Mouse (Mus musculus): ENCODE data around the gene Wtap. TPM values are rescaled to one million over a fixed set of nuclear protein-coding genes. Genes with fewer than 3 reads are reported as not detected.
"Not testable (repeated sequence)": the region's sequence is repeated elsewhere in the genome, so short reads cannot be mapped to it uniquely, and the experiment has no call there.

The Wtap gene
- total RNA-seq (2021): 10 to 100 TPM; 51.6 to 56.7 TPM

DNA sequence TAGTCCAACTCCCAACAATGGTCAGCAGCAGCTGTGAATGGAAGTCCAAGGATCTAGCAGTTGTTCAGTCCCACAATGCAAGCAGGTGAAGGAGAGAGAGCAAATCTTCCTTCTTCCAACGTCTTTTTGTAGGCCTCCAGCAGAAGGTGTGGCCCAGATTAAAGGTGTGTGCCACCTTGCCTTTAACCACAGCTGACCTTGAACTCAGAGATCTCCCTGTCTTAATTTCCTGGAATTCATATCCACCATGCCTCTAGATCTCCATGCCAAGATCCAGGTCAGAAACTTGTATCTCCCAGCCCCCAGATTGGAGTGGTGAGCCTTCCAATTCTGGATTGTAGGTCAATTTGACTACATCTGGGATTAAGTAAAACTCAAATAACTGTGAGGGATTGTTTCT, at the start of gene Wtap:
Gene Wtap (minus strand): TSS at position 101 of the 400 bp plus-strand sequence.
- no peak for DNase-seq (ENCODE audit: extremely low spot score in 1 of 2, low spot score in 1 of 2)

DNA sequence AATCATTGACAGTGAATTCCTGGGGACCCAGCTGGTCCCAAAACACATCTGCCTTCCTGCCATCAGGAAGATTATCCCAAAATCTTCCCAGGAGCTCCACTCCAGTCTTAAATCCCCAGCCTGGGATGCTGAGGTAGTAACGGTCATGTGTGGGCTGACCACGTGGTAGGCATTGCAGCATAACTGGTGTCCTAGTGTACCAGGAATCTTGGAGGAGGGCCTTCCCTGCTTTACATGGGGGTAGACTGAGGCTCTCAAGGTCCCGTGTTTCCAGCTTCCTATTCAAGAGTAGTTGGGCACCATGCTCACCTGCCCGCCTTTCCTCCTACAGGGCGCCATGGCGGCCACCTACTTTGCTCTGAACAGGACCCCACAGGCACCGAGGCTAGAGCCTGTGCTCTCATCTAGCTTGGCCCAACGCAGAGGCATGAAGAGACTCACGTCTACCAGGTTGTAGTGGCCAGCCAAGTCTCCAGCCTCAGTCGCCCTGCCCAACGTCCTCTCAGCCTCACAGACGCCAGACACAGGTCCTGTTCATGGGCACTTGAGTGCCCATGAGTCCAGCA, 42.7 kb upstream of the Wtap start:
- not testable (repeated sequence) for DNase-seq (ENCODE audit: extremely low spot score in 1 of 2, low spot score in 1 of 2)

GRCm38 (mm10) chr17:13013316-13013715, 19.3 kb upstream of the Wtap start:
- no peak for DNase-seq (ENCODE audit: extremely low spot score in 1 of 2, low spot score in 1 of 2)

DNA sequence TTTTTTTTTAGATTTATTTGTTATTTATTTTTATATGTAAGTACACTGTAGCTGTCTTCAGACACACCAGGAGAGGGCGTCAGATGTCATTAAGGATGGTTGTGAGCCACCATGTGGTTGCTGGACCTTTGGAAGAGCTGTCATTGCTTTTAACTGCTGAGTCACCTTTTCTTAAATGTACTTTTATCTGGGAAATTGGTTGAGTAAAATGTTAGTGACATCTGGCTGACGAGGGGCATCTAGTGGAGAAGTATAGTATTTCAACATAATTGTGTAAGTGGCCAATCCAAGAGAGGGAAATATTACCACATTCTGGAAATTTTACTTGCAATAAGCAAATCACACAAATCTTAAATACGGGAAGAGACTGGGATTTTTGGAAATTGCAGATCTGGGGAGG, 15.9 kb upstream of the Wtap start:
- DNase-seq (ENCODE audit: extremely low spot score in 1 of 2, low spot score in 1 of 2): no peak

DNA sequence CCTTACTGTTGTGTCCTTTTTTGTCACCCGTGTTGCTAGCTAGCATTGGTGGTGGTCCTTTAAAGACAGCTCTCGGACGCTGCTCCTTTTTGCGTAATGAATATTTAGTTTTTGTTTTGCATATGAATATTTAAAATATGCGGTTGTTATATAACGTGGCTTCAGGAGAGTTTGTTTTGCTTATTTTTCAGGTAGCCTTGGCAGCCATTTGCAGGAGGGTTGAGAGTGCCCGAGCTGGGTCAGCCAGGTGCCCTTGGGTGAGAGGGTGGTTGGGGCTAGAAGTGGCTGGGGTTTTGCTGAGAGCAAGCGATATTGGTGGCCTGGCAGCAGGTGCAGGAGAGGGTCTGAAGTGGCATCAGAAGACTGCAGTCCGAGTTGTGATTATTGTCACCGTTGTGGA, 14.6 kb upstream of the Wtap start:
- no peak for DNase-seq (ENCODE audit: extremely low spot score in 1 of 2, low spot score in 1 of 2)

- peak; percentile 92 to 95 for DNase-seq (ENCODE audit: extremely low spot score in 1 of 2, low spot score in 1 of 2)
Measured at GRCm38 (mm10) chr17:13007730-13008425, 13.9 kb upstream of the Wtap start.

GRCm38 (mm10) chr17:13006984-13007383, 13.0 kb upstream of the Wtap start:
- no peak for DNase-seq (ENCODE audit: extremely low spot score in 1 of 2, low spot score in 1 of 2)

- DNase-seq (ENCODE audit: extremely low spot score in 1 of 2, low spot score in 1 of 2): not testable (repeated sequence)
Measured at GRCm38 (mm10) chr17:13006546-13006945, 12.6 kb upstream of the Wtap start, which contains the start of gene Sod2. Gene Sod2 (plus strand): TSS chr17:13006846.

DNA sequence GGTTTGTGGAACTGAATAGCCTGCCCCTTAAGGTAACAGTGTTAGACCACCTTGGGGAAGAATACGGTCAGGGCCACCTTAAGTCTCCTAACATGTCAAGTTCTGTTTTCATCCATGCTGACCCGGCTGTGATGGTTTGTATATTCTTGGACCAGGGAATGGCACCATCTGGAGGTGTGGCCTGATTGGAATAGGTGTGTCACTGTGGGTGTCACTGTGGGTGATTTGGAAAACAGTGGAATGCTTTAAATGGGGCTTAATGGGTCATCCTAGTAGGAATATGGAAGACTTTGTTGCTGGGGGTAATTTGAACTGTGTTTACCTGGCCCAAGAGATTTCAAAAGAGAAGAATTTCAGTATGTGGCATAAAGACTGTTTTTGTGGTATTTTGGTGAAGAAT, 10.5 kb upstream of the Wtap start:
- DNase-seq (ENCODE audit: extremely low spot score in 1 of 2, low spot score in 1 of 2): not testable (repeated sequence)

GRCm38 (mm10) chr17:13002243-13002642, 8.3 kb upstream of the Wtap start:
- not testable (repeated sequence) for DNase-seq (ENCODE audit: extremely low spot score in 1 of 2, low spot score in 1 of 2)

GRCm38 (mm10) chr17:12999069-12999468, 5.1 kb upstream of the Wtap start:
- DNase-seq (ENCODE audit: extremely low spot score in 1 of 2, low spot score in 1 of 2): no peak

DNA sequence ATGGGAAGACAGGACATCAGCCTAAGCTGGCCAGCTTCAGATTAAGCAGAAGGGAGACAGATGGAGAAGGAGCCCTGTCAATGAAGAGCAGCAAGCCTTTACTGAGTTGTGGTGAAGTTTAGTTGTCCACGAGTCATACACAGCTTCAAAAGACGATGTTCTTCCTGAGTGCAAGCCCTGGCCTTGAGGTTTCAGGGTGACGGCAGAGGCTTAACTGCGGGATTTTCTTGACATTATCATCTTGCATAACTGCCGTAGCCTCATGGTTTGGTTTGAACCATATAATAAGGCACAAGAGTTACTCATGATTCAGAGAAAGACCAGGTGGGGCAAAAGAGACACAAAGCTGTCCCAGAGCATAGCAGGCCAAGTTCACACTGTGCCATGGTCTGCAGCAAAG, 3.9 kb upstream of the Wtap start:
- DNase-seq (ENCODE audit: extremely low spot score in 1 of 2, low spot score in 1 of 2): no peak

GRCm38 (mm10) chr17:12996345-12996744, 2.4 kb upstream of the Wtap start:
- peak in 1 of 2 experiments; percentile 51 for DNase-seq (ENCODE audit: extremely low spot score in 1 of 2, low spot score in 1 of 2)

DNA sequence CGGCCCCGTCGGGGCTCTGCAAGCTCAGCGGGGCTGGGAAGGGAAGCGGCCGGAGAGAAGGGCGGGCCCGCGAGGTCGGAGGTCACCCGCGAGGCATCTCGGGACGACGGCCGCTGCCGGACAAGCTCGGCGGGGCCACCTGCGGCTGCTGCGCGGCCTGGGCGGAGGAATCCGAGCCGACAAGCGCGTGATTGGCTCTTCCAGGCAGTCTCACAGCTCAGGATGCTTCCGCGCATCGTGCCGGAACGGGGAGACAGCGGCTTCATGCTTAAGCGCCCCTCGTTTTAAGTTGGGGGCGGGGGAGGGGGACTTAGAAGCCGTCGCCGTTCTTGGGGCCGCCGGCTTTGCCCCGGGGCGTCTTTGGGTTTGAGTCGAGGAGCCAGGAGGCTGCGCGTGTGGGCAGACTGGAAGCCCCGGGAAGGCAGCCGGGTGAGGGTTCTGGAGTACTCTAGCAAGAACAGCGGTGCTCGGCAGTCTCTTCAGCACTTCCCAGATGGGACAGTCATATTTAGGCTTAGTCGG, 1.4 kb downstream of the Wtap start:
- peak; percentile 81 to 86 for DNase-seq (ENCODE audit: extremely low spot score in 1 of 2, low spot score in 1 of 2)

GRCm38 (mm10) chr17:12991635-12992358, 2.2 kb downstream of the Wtap start:
- DNase-seq (ENCODE audit: extremely low spot score in 1 of 2, low spot score in 1 of 2): peak; percentile 68 to 86

DNA sequence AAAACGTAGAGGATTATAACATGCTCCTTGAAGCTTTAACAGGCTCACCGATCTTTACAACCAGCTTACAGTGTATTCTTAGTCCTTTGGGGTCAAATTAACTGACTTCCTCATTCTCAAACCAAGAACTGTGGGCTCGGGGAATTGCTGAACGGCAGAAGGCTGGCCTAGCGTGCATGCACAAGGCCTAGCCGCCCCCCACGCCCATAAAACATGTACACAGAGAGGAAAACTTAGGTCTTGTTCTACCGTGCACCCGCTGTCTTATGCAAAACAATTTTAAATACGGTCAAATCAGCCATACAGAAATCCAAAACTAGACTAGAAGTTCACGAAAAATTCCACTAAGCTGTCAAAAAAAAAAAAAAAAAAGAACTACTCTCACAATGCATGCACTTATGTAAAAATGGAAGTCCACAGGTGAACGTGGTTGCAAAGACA, 2.8 kb downstream of the Wtap start:
- DNase-seq (ENCODE audit: extremely low spot score in 1 of 2, low spot score in 1 of 2): no peak

- DNase-seq (ENCODE audit: extremely low spot score in 1 of 2, low spot score in 1 of 2): no peak
Measured at GRCm38 (mm10) chr17:12990567-12991145, 3.3 kb downstream of the Wtap start.

GRCm38 (mm10) chr17:12988096-12988495, 5.9 kb downstream of the Wtap start:
- not testable (repeated sequence) for DNase-seq (ENCODE audit: extremely low spot score in 1 of 2, low spot score in 1 of 2)

GRCm38 (mm10) chr17:12983988-12984387, 10.0 kb downstream of the Wtap start:
- DNase-seq (ENCODE audit: extremely low spot score in 1 of 2, low spot score in 1 of 2): no peak

GRCm38 (mm10) chr17:12978546-12978945, 15.4 kb downstream of the Wtap start:
- DNase-seq (ENCODE audit: extremely low spot score in 1 of 2, low spot score in 1 of 2): no peak

DNA sequence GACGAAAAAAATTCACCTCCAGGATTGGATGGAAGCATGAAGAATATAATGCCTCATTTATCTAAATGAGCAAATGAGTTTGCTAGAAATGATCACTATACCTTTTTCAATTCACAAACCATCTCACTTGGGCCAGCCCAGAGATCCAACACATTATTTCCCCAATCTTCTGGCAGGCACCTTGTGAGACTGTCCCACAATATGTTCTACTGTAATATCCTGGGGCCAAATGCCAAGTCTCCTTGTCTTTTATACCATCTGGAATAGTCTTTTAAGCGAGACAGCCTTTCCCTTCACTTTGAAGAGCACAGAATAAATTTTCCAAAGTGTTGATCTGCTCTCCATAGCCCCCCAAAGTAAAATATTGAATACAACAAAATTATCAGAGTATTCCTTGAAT, 20.1 kb downstream of the Wtap start:
- no peak for DNase-seq (ENCODE audit: extremely low spot score in 1 of 2, low spot score in 1 of 2)
